Mouse (Mus musculus): ENCODE measurements around the gene Pim2. TPM values are rescaled to one million over a fixed set of nuclear protein-coding genes. Genes with fewer than 3 reads are reported as not detected.

Gene Pim2
- polyA plus RNA-seq, 1 experiment from 2014 or later = 27.0 TPM

GRCm38 (mm10) chrX:7919601-7920383 is 41.7 kb downstream of the Pim2 start, which contains the start of gene Pcsk1n:
Pcsk1n (plus strand) TSS chrX:7919822.
- Histone ChIP-seq H3K9me3 (ENCODE audit: control insufficient read depth, low read length) (no peaks in the 10 kb centered on the region), H3K27ac (ENCODE audit: low read depth, low read length) (peak within 1 kb of the TSS; percentile 82), H3K4me1 (ENCODE audit: control insufficient read depth, insufficient read depth, low read depth, low read length) (peaks cover 8% of the 10 kb centered on the region; the same call in 1 of the 2 replicates), H3K4me3 (ENCODE audit: low read length) (peak within 1 kb of the TSS; percentile 53), H3K36me3 (ENCODE audit: control insufficient read depth, insufficient read depth, low read length) (peaks cover 2% of the 10 kb centered on the region; the same call in 1 of the 2 replicates), H3K4me2 (ENCODE audit: low read length) (peak within 1 kb of the TSS; percentile 67), H3K9ac (ENCODE audit: low read depth, low read length) (peak within 1 kb of the TSS; percentile 70), H3K27me3 (replicated peaks; ENCODE audit: control insufficient read depth, insufficient read depth, low read length) (no peaks in the 10 kb centered on the region)
- peak; percentile 91 for ATAC-seq
- 14% methylated on average over 16 of the region's 40 CpGs for WGBS

GRCm38 (mm10) chrX:7922032-7922431 is 44.0 kb downstream of the Pim2 start:
- no peak for ATAC-seq
- Histone ChIP-seq H3K9ac (ENCODE audit: low read depth, low read length) (peak overlapping the region; percentile 66), H3K9me3 (ENCODE audit: control insufficient read depth, low read length) (no peaks in the 10 kb centered on the region), H3K27ac (ENCODE audit: low read depth, low read length) (peak overlapping the region; percentile 48; the same call in 1 of the 2 replicates), H3K4me2 (ENCODE audit: low read length) (peak overlapping the region; percentile 67), H3K27me3 (replicated peaks; ENCODE audit: control insufficient read depth, insufficient read depth, low read length) (no peaks in the 10 kb centered on the region; the same call in 1 of the 2 replicates), H3K36me3 (ENCODE audit: control insufficient read depth, insufficient read depth, low read length) (peaks cover 3% of the 10 kb centered on the region; the same call in 1 of the 2 replicates), H3K4me1 (ENCODE audit: control insufficient read depth, insufficient read depth, low read depth, low read length) (peaks cover 8% of the 10 kb centered on the region; the same call in 1 of the 2 replicates), H3K4me3 (ENCODE audit: low read length) (peak overlapping the region; percentile 53)
- 11% methylated on average over 20 of the region's 48 CpGs for WGBS

GRCm38 (mm10) chrX:7926266-7926665 is 48.2 kb downstream of the Pim2 start:
- no peaks in the 10 kb centered on the region; the same call in 1 of the 2 replicates for H3K27me3 ChIP-seq (replicated peaks; ENCODE audit: control insufficient read depth, insufficient read depth, low read length)
- 71% methylated on average over 6 of the region's 6 CpGs for WGBS

GRCm38 (mm10) chrX:7927116-7927515 is 49.1 kb downstream of the Pim2 start:
- Histone ChIP-seq H3K36me3 (ENCODE audit: control insufficient read depth, insufficient read depth, low read length) (peaks cover 3% of the 10 kb centered on the region; the same call in 1 of the 2 replicates), H3K9ac (ENCODE audit: low read depth, low read length) (no peak overlapping the region), H3K27ac (ENCODE audit: low read depth, low read length) (no peak overlapping the region), H3K4me1 (ENCODE audit: control insufficient read depth, insufficient read depth, low read depth, low read length) (peaks cover 8% of the 10 kb centered on the region; the same call in 1 of the 2 replicates), H3K27me3 (replicated peaks; ENCODE audit: control insufficient read depth, insufficient read depth, low read length) (no peaks in the 10 kb centered on the region; the same call in 1 of the 2 replicates), H3K4me3 (ENCODE audit: low read length) (no peak overlapping the region), H3K4me2 (ENCODE audit: low read length) (no peak overlapping the region), H3K9me3 (ENCODE audit: control insufficient read depth, low read length) (no peaks in the 10 kb centered on the region)
- no peak for ATAC-seq
- 30% methylated on average over 10 of the region's 10 CpGs for WGBS

More at GRCm38 (mm10) chrX:7926266-7926665, 48.2 kb downstream of the Pim2 start:
- H3K4me3 ChIP-seq (ENCODE audit: low read length) = no peak overlapping the region
- H3K4me2 ChIP-seq (ENCODE audit: low read length) = no peak overlapping the region
- peaks cover 3% of the 10 kb centered on the region; the same call in 1 of the 2 replicates for H3K36me3 ChIP-seq (ENCODE audit: control insufficient read depth, insufficient read depth, low read length)
- no peak overlapping the region for H3K9ac ChIP-seq (ENCODE audit: low read depth, low read length)
- H3K27ac ChIP-seq (ENCODE audit: low read depth, low read length) = no peak overlapping the region
- no peaks in the 10 kb centered on the region for H3K9me3 ChIP-seq (ENCODE audit: control insufficient read depth, low read length)
- ATAC-seq = no peak
- H3K4me1 ChIP-seq (ENCODE audit: control insufficient read depth, insufficient read depth, low read depth, low read length) = peaks cover 8% of the 10 kb centered on the region; the same call in 1 of the 2 replicates

GRCm38 (mm10) chrX:7928270-7928790 is 50.3 kb downstream of the Pim2 start, which contains the start of gene Eras:
Eras (minus strand) TSS chrX:7928607.
- Histone ChIP-seq H3K27ac (ENCODE audit: low read depth, low read length) (no peak within 1 kb of the TSS), H3K9ac (ENCODE audit: low read depth, low read length) (no peak within 1 kb of the TSS), H3K27me3 (replicated peaks; ENCODE audit: control insufficient read depth, insufficient read depth, low read length) (no peaks in the 10 kb centered on the region; the same call in 1 of the 2 replicates), H3K4me2 (ENCODE audit: low read length) (no peak within 1 kb of the TSS), H3K9me3 (ENCODE audit: control insufficient read depth, low read length) (no peaks in the 10 kb centered on the region), H3K4me3 (ENCODE audit: low read length) (no peak within 1 kb of the TSS), H3K36me3 (ENCODE audit: control insufficient read depth, insufficient read depth, low read length) (peaks cover 5% of the 10 kb centered on the region; the same call in 1 of the 2 replicates), H3K4me1 (ENCODE audit: control insufficient read depth, insufficient read depth, low read depth, low read length) (no peaks in the 10 kb centered on the region)
- ATAC-seq = 0 out of 2 replicates have a peak, but pooled peaks have one; percentile 51
- WGBS = 18% methylated on average over 15 of the region's 19 CpGs

Other genes with a start within 250 kb of the Pim2 start
- 249 and 292 TPM in 2 replicates for gene Syp, start 239.8 kb upstream of the Pim2 start, polyA plus RNA-seq (2015; fragmentation: Nextera tagmentation; extraction: Ambion mirVana)
- 1.7 and 2.2 TPM in 2 replicates for gene Prickle3, start 221.0 kb upstream of the Pim2 start, polyA plus RNA-seq (2015; fragmentation: Nextera tagmentation; extraction: Ambion mirVana)
- 21.1 and 24.8 TPM in 2 replicates for gene Plp2, start 206.9 kb upstream of the Pim2 start, polyA plus RNA-seq (2015; fragmentation: Nextera tagmentation; extraction: Ambion mirVana)
- gene Magix, start 197.0 kb upstream of the Pim2 start, polyA plus RNA-seq (2015; fragmentation: Nextera tagmentation; extraction: Ambion mirVana) = 0.25 and 0.45 TPM in 2 replicates
- gene Gpkow, start 181.1 kb upstream of the Pim2 start, polyA plus RNA-seq (2015; fragmentation: Nextera tagmentation; extraction: Ambion mirVana) = 45.7 and 51.2 TPM in 2 replicates
- gene Wdr45, start 163.9 kb upstream of the Pim2 start, polyA plus RNA-seq (2015; fragmentation: Nextera tagmentation; extraction: Ambion mirVana) = 31.6 and 36.3 TPM in 2 replicates
- gene Gm45208, start 156.0 kb upstream of the Pim2 start, polyA plus RNA-seq (2015; fragmentation: Nextera tagmentation; extraction: Ambion mirVana) = not detected in 2 replicates
- 143 and 144 TPM in 2 replicates for gene Praf2, start 149.8 kb upstream of the Pim2 start, polyA plus RNA-seq (2015; fragmentation: Nextera tagmentation; extraction: Ambion mirVana)
- gene Ccdc120, start 127.4 kb upstream of the Pim2 start, polyA plus RNA-seq (2015; fragmentation: Nextera tagmentation; extraction: Ambion mirVana) = 52.8 and 55.8 TPM in 2 replicates
- 20.4 and 25.3 TPM in 2 replicates for gene Tfe3, start 115.7 kb upstream of the Pim2 start, polyA plus RNA-seq (2015; fragmentation: Nextera tagmentation; extraction: Ambion mirVana)
- 61.5 and 71.9 TPM in 2 replicates for gene Gripap1, start 88.5 kb upstream of the Pim2 start, polyA plus RNA-seq (2015; fragmentation: Nextera tagmentation; extraction: Ambion mirVana)
- 5.3 and 6.4 TPM in 2 replicates for gene Kcnd1, start 56.0 kb upstream of the Pim2 start, polyA plus RNA-seq (2015; fragmentation: Nextera tagmentation; extraction: Ambion mirVana)
- 34.2 and 41.2 TPM in 2 replicates for gene Otud5, start 36.9 kb upstream of the Pim2 start, polyA plus RNA-seq (2015; fragmentation: Nextera tagmentation; extraction: Ambion mirVana)
- 50.7 and 50.9 TPM in 2 replicates for gene Slc35a2, start 5.8 kb downstream of the Pim2 start, polyA plus RNA-seq (2015; fragmentation: Nextera tagmentation; extraction: Ambion mirVana)
- 204 and 212 TPM in 2 replicates for gene Pqbp1, start 21.0 kb downstream of the Pim2 start, polyA plus RNA-seq (2015; fragmentation: Nextera tagmentation; extraction: Ambion mirVana)
- 161 and 163 TPM in 2 replicates for gene Timm17b, start 21.1 kb downstream of the Pim2 start, polyA plus RNA-seq (2015; fragmentation: Nextera tagmentation; extraction: Ambion mirVana)
- not detected in 2 replicates for gene Gm10491, start 29.6 kb downstream of the Pim2 start, polyA plus RNA-seq (2015; fragmentation: Nextera tagmentation; extraction: Ambion mirVana)
- not detected in 2 replicates for gene Gm10490, start 31.3 kb downstream of the Pim2 start, polyA plus RNA-seq (2015; fragmentation: Nextera tagmentation; extraction: Ambion mirVana)
- gene Pcsk1n, start 41.6 kb downstream of the Pim2 start, polyA plus RNA-seq (2015; fragmentation: Nextera tagmentation; extraction: Ambion mirVana) = 303 and 325 TPM in 2 replicates
- gene Eras, start 50.3 kb downstream of the Pim2 start, polyA plus RNA-seq (2015; fragmentation: Nextera tagmentation; extraction: Ambion mirVana) = 0.15 TPM in 1 of 2 replicates, not detected in the other
- gene Hdac6, start 69.6 kb downstream of the Pim2 start, polyA plus RNA-seq (2015; fragmentation: Nextera tagmentation; extraction: Ambion mirVana) = 70.2 and 75.9 TPM in 2 replicates
- 0.08 and 0.26 TPM in 2 replicates for gene Gata1, start 99.8 kb downstream of the Pim2 start, polyA plus RNA-seq (2015; fragmentation: Nextera tagmentation; extraction: Ambion mirVana)
- 0.25 and 0.49 TPM in 2 replicates for gene Glod5, start 140.2 kb downstream of the Pim2 start, polyA plus RNA-seq (2015; fragmentation: Nextera tagmentation; extraction: Ambion mirVana)
- 34.2 and 41.4 TPM in 2 replicates for gene Suv39h1, start 196.5 kb downstream of the Pim2 start, polyA plus RNA-seq (2015; fragmentation: Nextera tagmentation; extraction: Ambion mirVana)
- 0.28 and 0.29 TPM in 2 replicates for gene Was, start 212.2 kb downstream of the Pim2 start, polyA plus RNA-seq (2015; fragmentation: Nextera tagmentation; extraction: Ambion mirVana)